Mouse (Mus musculus): ENCODE results near the gene Antxrl. TPM values are rescaled to one million over a fixed set of nuclear protein-coding genes. Genes with fewer than 3 reads are reported as not detected.

Gene Antxrl
- polyA plus RNA-seq, 1 experiment from 2014 or later, result not detected

Other genes with a start within 250 kb of the Antxrl start
- 3.6 and 3.9 TPM in 2 replicates for gene Gdf10, start 129.1 kb upstream of the Antxrl start, polyA plus RNA-seq (2014; fragmentation: Nextera tagmentation; extraction: Ambion mirVana)
- gene Gdf2, start 111.7 kb upstream of the Antxrl start, polyA plus RNA-seq (2014; fragmentation: Nextera tagmentation; extraction: Ambion mirVana), result not detected in 2 replicates
- not detected in 2 replicates for gene Rbp3, start 98.7 kb upstream of the Antxrl start, polyA plus RNA-seq (2014; fragmentation: Nextera tagmentation; extraction: Ambion mirVana)
- gene Zfp488, start 73.9 kb upstream of the Antxrl start, polyA plus RNA-seq (2014; fragmentation: Nextera tagmentation; extraction: Ambion mirVana), result 0.43 and 0.56 TPM in 2 replicates
- not detected in 2 replicates for gene Gm30083, start 37.5 kb upstream of the Antxrl start, polyA plus RNA-seq (2014; fragmentation: Nextera tagmentation; extraction: Ambion mirVana)
- gene Gm5460, start 35.9 kb upstream of the Antxrl start, polyA plus RNA-seq (2014; fragmentation: Nextera tagmentation; extraction: Ambion mirVana), result not detected in 2 replicates
- gene Anxa8, start 33.3 kb downstream of the Antxrl start, polyA plus RNA-seq (2014; fragmentation: Nextera tagmentation; extraction: Ambion mirVana), result 5.3 and 6.6 TPM in 2 replicates
- gene A630023A22Rik, start 50.0 kb downstream of the Antxrl start, polyA plus RNA-seq (2014; fragmentation: Nextera tagmentation; extraction: Ambion mirVana), result not detected in 2 replicates
- 0.20 TPM in 1 of 2 replicates, not detected in the other for gene Npy4r, start 99.8 kb downstream of the Antxrl start, polyA plus RNA-seq (2014; fragmentation: Nextera tagmentation; extraction: Ambion mirVana)
- gene Gprin2, start 148.9 kb downstream of the Antxrl start, polyA plus RNA-seq (2014; fragmentation: Nextera tagmentation; extraction: Ambion mirVana), result 0.32 and 0.36 TPM in 2 replicates
- 0.06 TPM in 1 of 2 replicates, not detected in the other for gene Syt15, start 166.9 kb downstream of the Antxrl start, polyA plus RNA-seq (2014; fragmentation: Nextera tagmentation; extraction: Ambion mirVana)